In the genomic region with DNA sequence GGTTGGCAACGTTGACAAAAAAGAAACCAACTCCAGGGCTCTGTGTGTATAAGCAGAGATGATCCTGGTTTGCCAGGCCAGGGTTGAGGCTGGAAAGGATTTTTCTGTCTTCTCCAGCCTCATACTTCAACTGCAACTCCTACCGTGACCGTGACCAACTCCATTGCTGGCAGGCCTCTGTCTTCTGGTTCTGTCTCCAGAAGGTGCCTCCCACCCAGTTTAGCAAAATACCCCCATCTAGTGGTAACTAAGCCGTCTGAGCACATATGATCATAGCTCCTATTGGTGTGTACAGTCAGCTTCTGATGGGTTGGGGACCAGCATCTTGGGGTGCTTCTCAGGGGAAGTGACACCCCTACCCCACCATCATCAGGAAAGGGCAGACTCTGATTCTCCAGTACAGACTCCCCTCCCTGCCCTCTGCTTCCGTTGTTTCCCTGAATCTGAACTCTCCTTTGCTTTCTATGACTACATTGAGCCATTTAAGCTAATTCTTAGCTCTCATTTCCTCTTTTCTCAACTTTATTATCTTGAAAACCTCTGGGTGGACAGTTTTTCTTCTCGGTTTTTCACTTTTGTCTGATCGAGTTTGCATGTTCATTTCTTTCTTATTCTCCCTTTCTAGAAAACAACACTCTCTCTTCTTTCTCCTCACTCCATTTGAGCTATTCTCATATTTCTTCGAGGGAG, we compare ENCODE assay signal across 8 mouse cellular contexts.
DNase-seq lines count a peak whose midpoint lies in the region; ATAC-seq and TF ChIP-seq lines count a peak whose summit lies in the region.

No protein-coding gene starts in this region.

- no peaks in the 10 kb centered on the region for H3K4me1 ChIP-seq in forebrain, embryonic 16.5 days (replicated peaks; ENCODE audit: control insufficient read depth, insufficient read depth, low read length)
- H3K4me1 ChIP-seq in forebrain, embryonic 15.5 days, result no peaks in the 10 kb centered on the region
- H3K4me1 ChIP-seq in liver, embryonic 11.5 days (replicated peaks; ENCODE audit: control insufficient read depth, insufficient read depth, low read length), result 0 out of 2 replicates have a peak, but pooled peaks cover 2% of the 10 kb centered on the region
- H3K4me1 ChIP-seq in bone marrow macrophage, adult 2 months (ENCODE audit: control insufficient read depth, insufficient read depth, low read length), result peaks cover 5% of the 10 kb centered on the region

- H3K4me2 ChIP-seq in forebrain, embryonic 16.5 days (ENCODE audit: low read length), result no peak overlapping the region
- H3K4me2 ChIP-seq in forebrain, embryonic 15.5 days (replicated peaks), result no peak overlapping the region
- H3K4me2 ChIP-seq in liver, embryonic 11.5 days, result no peak overlapping the region

- ATAC-seq in forebrain, embryonic 16.5 days, result 0 out of 2 replicates have a peak, but pooled peaks have one; percentile 62
- ATAC-seq in forebrain, embryonic 15.5 days (replicated peaks), result no peak; the same call in 1 of the 2 replicates
- peak; percentile 26; the same call in 1 of the 2 replicates for ATAC-seq in liver, embryonic 11.5 days (replicated peaks; ENCODE audit: low FRiP score)
- ATAC-seq in megakaryocyte progenitor cell, adult 5-6 weeks (replicated peaks; ENCODE audit: poor library complexity), result peak; percentile 96

- no peaks in the 10 kb centered on the region; the same call in 1 of the 2 replicates for H3K9me3 ChIP-seq in forebrain, embryonic 16.5 days (ENCODE audit: control insufficient read depth, low read length)
- H3K9me3 ChIP-seq in forebrain, embryonic 15.5 days, result no peaks in the 10 kb centered on the region
- no peaks in the 10 kb centered on the region for H3K9me3 ChIP-seq in liver, embryonic 11.5 days (ENCODE audit: control insufficient read depth, low read length)

- H3K36me3 ChIP-seq in forebrain, embryonic 16.5 days (ENCODE audit: control insufficient read depth, insufficient read depth), result no peaks in the 10 kb centered on the region
- H3K36me3 ChIP-seq in forebrain, embryonic 15.5 days, result no peaks in the 10 kb centered on the region
- H3K36me3 ChIP-seq in liver, embryonic 11.5 days (ENCODE audit: control insufficient read depth, insufficient read depth, low read length), result no peaks in the 10 kb centered on the region

- WGBS in forebrain, embryonic 16.5 days, result 70% methylated on average over 8 of the region's 8 CpGs
- WGBS in forebrain, embryonic 15.5 days, result 75% methylated on average over 8 of the region's 8 CpGs
- WGBS in liver, embryonic 11.5 days, result 63% methylated on average over 8 of the region's 8 CpGs

- no peak overlapping the region for H3K4me3 ChIP-seq in forebrain, embryonic 16.5 days (replicated peaks; ENCODE audit: low read length)
- H3K4me3 ChIP-seq in forebrain, embryonic 15.5 days, result no peak overlapping the region
- H3K4me3 ChIP-seq in liver, embryonic 11.5 days (ENCODE audit: low read depth, low read length), result no peak overlapping the region
- no peak overlapping the region for H3K4me3 ChIP-seq in bone marrow macrophage, adult 2 months (ENCODE audit: insufficient read depth, low read length)

- H3K27ac ChIP-seq in forebrain, embryonic 16.5 days (ENCODE audit: low read length), result no peak overlapping the region
- no peak overlapping the region for H3K27ac ChIP-seq in forebrain, embryonic 15.5 days (replicated peaks)
- H3K27ac ChIP-seq in liver, embryonic 11.5 days (ENCODE audit: low read depth, low read length), result no peak overlapping the region
- H3K27ac ChIP-seq in bone marrow macrophage, adult 2 months (ENCODE audit: insufficient read depth, low read depth, low read length), result no peak overlapping the region

- no peak for TF ChIP-seq POLR2A in bone marrow macrophage, adult 2 months (IDR thresholded peaks at IDR 0.05; ENCODE audit: borderline replicate concordance, low read depth, low read length)

- H3K9ac ChIP-seq in forebrain, embryonic 16.5 days (replicated peaks; ENCODE audit: low read depth, low read length), result no peak overlapping the region
- H3K9ac ChIP-seq in forebrain, embryonic 15.5 days (replicated peaks), result no peak overlapping the region
- H3K9ac ChIP-seq in liver, embryonic 11.5 days (ENCODE audit: low read depth, low read length), result no peak overlapping the region

- H3K27me3 ChIP-seq in forebrain, embryonic 16.5 days (replicated peaks; ENCODE audit: control insufficient read depth, insufficient read depth, low read length), result no peaks in the 10 kb centered on the region
- no peaks in the 10 kb centered on the region for H3K27me3 ChIP-seq in forebrain, embryonic 15.5 days
- no peaks in the 10 kb centered on the region for H3K27me3 ChIP-seq in liver, embryonic 11.5 days (replicated peaks; ENCODE audit: control insufficient read depth, insufficient read depth, low read length)

- TF ChIP-seq CTCF in bone marrow macrophage, adult 2 months (IDR thresholded peaks at IDR 0.05; ENCODE audit: low read depth, low read length), result peak; percentile 43

- no peak for DNase-seq in liver, embryonic 11.5 days (ENCODE audit: low spot score)
- DNase-seq in liver, result no peak
- no peak for DNase-seq in natural killer cell, adult 2 months (ENCODE audit: low spot score in 2 of 2)
- no peak for DNase-seq in gastrocnemius, postnatal 14 days

- intact Hi-C loops in gastrocnemius, postnatal 14 days (cut with DNase I; ENCODE audit: low total_unique reads), result no loop called here
